Mouse (Mus musculus) regulatory T cell (primary cell): ENCODE data around the gene Gstt4.

Experiments used
- in situ Hi-C: fragments of 300-600 bp; cut with MboI, MseI; formaldehyde crosslinking; loops from one replicate; pipeline ENCODE4 v1.15.1; 2025; ENCODE audit warnings: high pct_unique_total_duplicates

Gstt4 gene

GRCm38 (mm10) chr10:75835761-75836531 is 13.6 kb upstream of the Gstt4 start:
- in situ Hi-C loops: no loop called here

GRCm38 (mm10) chr10:75835307-75835706 is 13.0 kb upstream of the Gstt4 start:
- in situ Hi-C loops: no loop called here

- in situ Hi-C loops: no loop called here
Observed at GRCm38 (mm10) chr10:75834721-75835120, 12.4 kb upstream of the Gstt4 start.

- in situ Hi-C loops: no loop called here
Observed at GRCm38 (mm10) chr10:75834250-75834649, 11.9 kb upstream of the Gstt4 start.

GRCm38 (mm10) chr10:75833456-75834080 is 11.2 kb upstream of the Gstt4 start:
- in situ Hi-C loops: no loop called here

- in situ Hi-C loops: no loop called here
Observed at GRCm38 (mm10) chr10:75832272-75832895, 10.0 kb upstream of the Gstt4 start.

GRCm38 (mm10) chr10:75830275-75830670 is 7.9 kb upstream of the Gstt4 start:
- in situ Hi-C loops: no loop called here

GRCm38 (mm10) chr10:75829529-75830274 is 7.4 kb upstream of the Gstt4 start:
- in situ Hi-C loops: loop anchor here (5.0 kb wide), 1 partner anchor 62 kb away; no protein-coding TSS in a partner anchor

GRCm38 (mm10) chr10:75828500-75828931 is 6.2 kb upstream of the Gstt4 start:
- in situ Hi-C loops: loop anchor here (5.0 kb wide), 1 partner anchor 61 kb away; no protein-coding TSS in a partner anchor

GRCm38 (mm10) chr10:75827668-75828360 is 5.5 kb upstream of the Gstt4 start:
- in situ Hi-C loops: loop anchor here (5.0 kb wide), 1 partner anchor 61 kb away; no protein-coding TSS in a partner anchor

- in situ Hi-C loops: no loop called here
Observed at GRCm38 (mm10) chr10:75824530-75824929, 2.2 kb upstream of the Gstt4 start.

GRCm38 (mm10) chr10:75823782-75824181 is 1.4 kb upstream of the Gstt4 start:
- in situ Hi-C loops: no loop called here

GRCm38 (mm10) chr10:75819882-75820281 is 2.5 kb downstream of the Gstt4 start:
- in situ Hi-C loops: no loop called here

GRCm38 (mm10) chr10:75818641-75819040 is 3.7 kb downstream of the Gstt4 start:
- in situ Hi-C loops: no loop called here

GRCm38 (mm10) chr10:75804217-75804616 is 18.1 kb downstream of the Gstt4 start:
- in situ Hi-C loops: loop anchor here (10.0 kb wide), 1 partner anchor 1951 kb away; the partner anchor contains the start of genes Gm3233 and Gm9736

GRCm38 (mm10) chr10:75798176-75798696 is 24.1 kb downstream of the Gstt4 start, which contains the start of gene Gstt1:
Gene Gstt1, minus strand, starts transcription at chr10:75798584.
- in situ Hi-C loops: no loop called here

GRCm38 (mm10) chr10:75797619-75798175 is 24.6 kb downstream of the Gstt4 start:
- in situ Hi-C loops: no loop called here

- in situ Hi-C loops: no loop called here
Observed at GRCm38 (mm10) chr10:75796731-75797516, 25.4 kb downstream of the Gstt4 start.

GRCm38 (mm10) chr10:75794880-75795279 is 27.5 kb downstream of the Gstt4 start:
- in situ Hi-C loops: no loop called here

- in situ Hi-C loops: no loop called here
Observed at GRCm38 (mm10) chr10:75790773-75791172, 31.6 kb downstream of the Gstt4 start.
